Mouse (Mus musculus) embryonic facial prominence, embryonic 11.5 days (tissue): ENCODE results near the gene Bcar1. TPM values are rescaled to one million over a fixed set of nuclear protein-coding genes. Genes with fewer than 3 reads are reported as not detected.

ENCODE experiments used
- ATAC-seq: fragments of 200-750 bp; cut with Nextera tagmentation; replicated peaks from 2 replicates; pipeline ENCODE4 v1.8.0; 2017; ENCODE audit warnings: low read depth; ENCODE audit not compliant: insufficient number of reproducible peaks, low FRiP score, low TSS enrichment
- DNase-seq: peaks from one replicate; pipeline ENCODE4 v3.0.0-alpha.2; 2015; ENCODE audit warnings: low spot score
- H3K27ac ChIP-seq: fragments of 300-500 bp; sonication (generic); replicated peaks from 2 replicates; pipeline ENCODE4 v1.5.1; 2014; ENCODE audit warnings: mild to moderate bottlenecking, low read depth, low read length, control low read depth
- H3K27me3 ChIP-seq: fragments of 300-500 bp; sonication (generic); 2 replicates; pipeline ENCODE4 v1.6.1; 2014; ENCODE audit warnings: mild to moderate bottlenecking, low read length, moderate library complexity, mixed read lengths; ENCODE audit not compliant: control insufficient read depth, insufficient read depth
- H3K36me3 ChIP-seq: fragments of 300-500 bp; sonication (generic); replicated peaks from 2 replicates; pipeline ENCODE4 v1.6.1; 2014; ENCODE audit warnings: low read depth, mild to moderate bottlenecking, low read length, moderate library complexity, mixed read lengths; ENCODE audit not compliant: control insufficient read depth, insufficient read depth
- H3K4me1 ChIP-seq: fragments of 300-500 bp; sonication (generic); 2 replicates; pipeline ENCODE4 v1.6.1; 2014; ENCODE audit warnings: low read length, mixed read lengths; ENCODE audit not compliant: control insufficient read depth, insufficient read depth
- H3K4me2 ChIP-seq: fragments of 300-500 bp; sonication (generic); 2 replicates; pipeline ENCODE4 v1.6.1; 2014; ENCODE audit warnings: low read depth, mild to moderate bottlenecking, control low read depth, low read length, moderate library complexity
- H3K4me3 ChIP-seq: fragments of 300-500 bp; sonication (generic); 2 replicates; pipeline ENCODE4 v1.5.1; 2014; ENCODE audit warnings: low read depth, low read length, control low read depth
- H3K9ac ChIP-seq: fragments of 300-500 bp; sonication (generic); replicated peaks from 2 replicates; pipeline ENCODE4 v1.6.1; 2014; ENCODE audit warnings: mild to moderate bottlenecking, control low read depth, low read length
- H3K9me3 ChIP-seq: fragments of 300-500 bp; sonication (generic); replicated peaks from 2 replicates; pipeline ENCODE4 v1.6.1; 2016; ENCODE audit warnings: mild to moderate bottlenecking, low read length, inconsistent platforms, mixed read lengths; ENCODE audit not compliant: control insufficient read depth
- WGBS: fragments of 180-500 bp; shearing (Covaris S2); extraction: QIAGEN DNeasy Blood & Tissue Kit; methylation state at CpG from one replicate; pipeline ENCODE4 v1.1.7; 2014; 5-methylcytosine and 5-hydroxymethylcytosine counted together
- polyA plus RNA-seq: library from polyadenylated mRNA; unstranded; fragments of >200 nt; fragmentation: Nextera tagmentation; extraction: Ambion mirVana; gene quantifications from 2 replicates; pipeline ENCODE4 v1.2.1, GENCODE M21; 2014

Gene Bcar1
- polyA plus RNA-seq, 1 experiment from 2014 or later: 30.9 TPM

GRCm38 (mm10) chr8:111710777-111711485, 32.7 kb downstream of the Bcar1 start:
- H3K4me2 ChIP-seq: no peak overlapping the region
- DNase-seq (no peak), ATAC-seq (no peak)
- no peaks in the 10 kb centered on the region for H3K27me3 ChIP-seq
- H3K4me3 ChIP-seq: no peak overlapping the region
- H3K4me1 ChIP-seq: no peaks in the 10 kb centered on the region
- 92% methylated on average over 20 of the region's 20 CpGs for WGBS
- H3K27ac ChIP-seq: no peak overlapping the region
- no peaks in the 10 kb centered on the region for H3K9me3 ChIP-seq
- no peak overlapping the region for H3K9ac ChIP-seq
- H3K36me3 ChIP-seq: peaks cover 17% of the 10 kb centered on the region

DNA sequence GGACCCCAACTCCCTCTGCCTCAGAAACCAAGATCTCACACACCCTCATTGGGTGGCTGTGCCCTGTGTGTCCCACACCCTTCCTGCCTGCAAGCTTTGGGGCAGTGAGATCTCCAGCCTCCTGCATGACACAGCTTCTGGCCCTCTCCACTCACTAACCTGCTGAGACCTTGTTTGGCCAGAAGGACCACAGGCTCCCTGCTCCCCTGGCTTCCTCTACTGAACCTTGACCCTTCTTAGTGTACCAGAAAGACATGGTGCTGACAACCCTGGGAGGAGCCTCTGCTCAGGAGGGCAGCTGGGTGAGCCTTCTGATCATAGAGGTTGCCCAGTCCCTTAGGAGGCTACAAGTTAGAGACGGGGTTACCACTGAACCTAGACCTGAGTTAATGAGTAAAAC, 34.4 kb downstream of the Bcar1 start:
- no peak overlapping the region for H3K27ac ChIP-seq
- no peak overlapping the region for H3K4me2 ChIP-seq
- H3K4me1 ChIP-seq: no peaks in the 10 kb centered on the region
- 63% methylated on average over 1 of the region's 1 CpGs for WGBS
- H3K9me3 ChIP-seq: no peaks in the 10 kb centered on the region
- H3K36me3 ChIP-seq: peaks cover 13% of the 10 kb centered on the region
- no peaks in the 10 kb centered on the region for H3K27me3 ChIP-seq
- no peak overlapping the region for H3K4me3 ChIP-seq
- H3K9ac ChIP-seq: no peak overlapping the region
- ATAC-seq: no peak
- no peak for DNase-seq

- ATAC-seq: no peak
- no peak overlapping the region for H3K9ac ChIP-seq
- no peak overlapping the region for H3K4me2 ChIP-seq
- WGBS: 84% methylated on average over 6 of the region's 6 CpGs
- H3K27me3 ChIP-seq: no peaks in the 10 kb centered on the region
- H3K27ac ChIP-seq: no peak overlapping the region
- H3K4me1 ChIP-seq: no peaks in the 10 kb centered on the region
- DNase-seq: no peak
- H3K36me3 ChIP-seq: peaks cover 7% of the 10 kb centered on the region
- no peak overlapping the region for H3K4me3 ChIP-seq
- H3K9me3 ChIP-seq: no peaks in the 10 kb centered on the region
These were observed 35.3 kb downstream of the Bcar1 start for GRCm38 (mm10) chr8:111708265-111708664.

GRCm38 (mm10) chr8:111705699-111706098, 37.9 kb downstream of the Bcar1 start:
- no peaks in the 10 kb centered on the region for H3K9me3 ChIP-seq
- no peak for ATAC-seq
- H3K4me3 ChIP-seq: no peak overlapping the region
- DNase-seq: no peak
- H3K4me2 ChIP-seq: no peak overlapping the region
- no peak overlapping the region for H3K9ac ChIP-seq
- H3K36me3 ChIP-seq: peaks cover under 1% of the 10 kb centered on the region
- no peaks in the 10 kb centered on the region for H3K27me3 ChIP-seq
- H3K27ac ChIP-seq: no peak overlapping the region
- H3K4me1 ChIP-seq: no peaks in the 10 kb centered on the region
- WGBS: 58% methylated on average over 5 of the region's 5 CpGs

DNA sequence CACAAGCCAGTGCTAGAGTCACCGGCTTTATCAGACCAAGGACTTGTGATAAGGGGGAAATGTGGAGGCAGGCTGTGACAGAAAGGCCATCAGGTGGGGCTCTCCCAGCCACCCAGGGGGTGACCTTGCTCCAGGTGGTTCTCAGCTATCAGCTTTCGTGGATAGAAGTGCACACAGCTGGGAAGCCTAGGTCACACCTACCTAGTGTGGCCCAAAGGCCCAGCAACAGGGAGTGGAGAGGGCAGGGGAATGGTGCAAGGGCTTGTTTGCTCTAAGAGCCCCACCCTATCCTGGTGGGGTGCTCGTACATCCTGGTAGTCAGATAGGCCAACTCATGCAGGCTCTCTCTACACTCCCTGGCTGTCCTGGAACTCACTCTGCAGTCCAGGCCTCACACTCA, 38.4 kb downstream of the Bcar1 start:
- H3K4me1 ChIP-seq: no peaks in the 10 kb centered on the region
- no peak for ATAC-seq
- DNase-seq: no peak
- 71% methylated on average over 3 of the region's 3 CpGs for WGBS
- no peaks in the 10 kb centered on the region; the same call in 1 of the 2 replicates for H3K36me3 ChIP-seq
- no peaks in the 10 kb centered on the region for H3K27me3 ChIP-seq
- no peak overlapping the region for H3K4me3 ChIP-seq
- H3K4me2 ChIP-seq: no peak overlapping the region
- H3K9ac ChIP-seq: no peak overlapping the region
- H3K27ac ChIP-seq: no peak overlapping the region
- no peaks in the 10 kb centered on the region for H3K9me3 ChIP-seq

- 89% methylated on average over 12 of the region's 12 CpGs for WGBS
- no peak for ATAC-seq
These were observed 39.0 kb downstream of the Bcar1 start for GRCm38 (mm10) chr8:111704585-111704984.

GRCm38 (mm10) chr8:111701380-111701779, 42.2 kb downstream of the Bcar1 start:
- H3K4me1 ChIP-seq: no peaks in the 10 kb centered on the region
- WGBS: 84% methylated on average over 9 of the region's 9 CpGs
- H3K9me3 ChIP-seq: no peaks in the 10 kb centered on the region
- ATAC-seq: no peak
- no peak overlapping the region for H3K4me2 ChIP-seq
- no peaks in the 10 kb centered on the region for H3K27me3 ChIP-seq
- no peak overlapping the region for H3K9ac ChIP-seq
- no peak for DNase-seq
- H3K4me3 ChIP-seq: no peak overlapping the region
- no peaks in the 10 kb centered on the region for H3K36me3 ChIP-seq
- H3K27ac ChIP-seq: no peak overlapping the region

More at GRCm38 (mm10) chr8:111704585-111704984, 39.0 kb downstream of the Bcar1 start:
- no peak overlapping the region for H3K4me2 ChIP-seq
- no peak overlapping the region for H3K27ac ChIP-seq
- no peak overlapping the region for H3K4me3 ChIP-seq
- H3K9ac ChIP-seq: no peak overlapping the region
- H3K36me3 ChIP-seq: no peaks in the 10 kb centered on the region; the same call in 1 of the 2 replicates
- DNase-seq: no peak
- H3K9me3 ChIP-seq: no peaks in the 10 kb centered on the region
- H3K4me1 ChIP-seq: no peaks in the 10 kb centered on the region
- H3K27me3 ChIP-seq: no peaks in the 10 kb centered on the region

- Histone ChIP-seq H3K4me2 (no peak overlapping the region), H3K9me3 (no peaks in the 10 kb centered on the region), H3K4me1 (no peaks in the 10 kb centered on the region), H3K36me3 (no peaks in the 10 kb centered on the region), H3K27me3 (no peaks in the 10 kb centered on the region), H3K4me3 (no peak overlapping the region), H3K27ac (no peak overlapping the region), H3K9ac (no peak overlapping the region)
- DNase-seq (no peak), ATAC-seq (no peak)
- 85% methylated on average over 5 of the region's 5 CpGs for WGBS
These were observed 42.9 kb downstream of the Bcar1 start for GRCm38 (mm10) chr8:111700740-111701139.
